Mouse (Mus musculus) stomach, postnatal 0 days (tissue): Measurements from ENCODE around the gene Duox1.

Experiments used
- CTCF ChIP-seq: IDR thresholded peaks from 2 replicates; pipeline ENCODE4 v1.5.1; 2016; ENCODE audit warnings: antibody characterized with exemption, low read depth, mild to moderate bottlenecking, moderate library complexity
- EP300 ChIP-seq: optimal IDR thresholded peaks from 2 replicates; pipeline ENCODE3; 2016; ENCODE audit warnings: antibody characterized with exemption

DNA sequence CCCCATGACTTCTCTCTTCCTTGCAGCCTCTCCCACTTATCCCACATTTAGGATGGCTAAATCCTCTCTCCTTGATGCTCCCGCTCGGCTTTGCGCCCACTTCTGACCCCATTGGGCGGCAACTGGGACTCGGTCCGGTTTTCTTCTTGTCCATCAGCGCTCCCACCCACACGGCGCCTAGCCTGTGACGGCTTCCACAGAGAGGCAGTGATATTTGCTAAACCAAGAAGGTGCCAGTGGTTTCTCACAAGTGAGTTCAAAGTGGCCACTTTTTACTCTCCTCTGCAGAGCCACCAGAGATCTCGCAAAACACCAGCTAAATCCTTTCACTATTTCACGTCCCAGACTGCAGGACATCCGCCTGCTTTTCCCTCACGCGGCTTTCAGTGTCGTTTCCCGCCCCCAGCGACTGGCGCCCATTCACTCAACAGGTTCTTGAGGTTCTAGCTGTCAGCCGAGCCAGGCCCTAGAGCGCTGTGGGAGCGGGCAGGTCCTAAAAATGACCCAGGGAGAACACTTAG, 60.6 kb downstream of the Duox1 start:
- TF ChIP-seq CTCF (no peak), EP300 (no peak)
